Mouse (Mus musculus): Measurements from ENCODE around the gene Magea10. TPM values are rescaled to one million over a fixed set of nuclear protein-coding genes. Genes with fewer than 3 reads are reported as not detected.

The Magea10 gene
- total RNA-seq (2023) = not detected

DNA sequence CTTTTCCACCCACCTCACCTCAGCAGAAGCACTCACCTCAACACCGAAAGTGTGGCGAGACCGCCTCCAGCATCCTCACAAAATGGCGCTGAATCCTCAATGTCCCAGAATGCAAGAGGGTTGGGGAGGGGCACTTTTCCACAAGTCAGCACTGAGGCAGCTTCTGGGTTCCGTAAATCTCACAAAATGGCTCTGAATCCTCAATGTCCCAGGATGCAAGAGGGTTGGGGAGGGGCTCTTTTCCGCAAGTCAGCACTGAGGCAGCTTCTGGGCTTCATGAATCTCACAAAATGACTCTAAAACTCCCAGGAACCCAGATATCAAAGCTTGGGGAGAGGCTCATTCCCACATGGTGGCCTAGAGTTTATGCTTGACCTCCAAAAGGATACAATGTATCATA is at the start of gene Magea10:
Gene Magea10, minus strand, starts transcription at position 101 of the 400 bp plus-strand sequence.

Other genes starting within 250 kb of the Magea10 start
- not detected for gene Magea4, start 164.8 kb downstream of the Magea10 start, total RNA-seq (2023)
- not detected for gene Gabre, start 112.1 kb downstream of the Magea10 start, total RNA-seq (2023)